Mouse (Mus musculus): Measurements from ENCODE around the gene N4bp2.

Gene N4bp2

DNA sequence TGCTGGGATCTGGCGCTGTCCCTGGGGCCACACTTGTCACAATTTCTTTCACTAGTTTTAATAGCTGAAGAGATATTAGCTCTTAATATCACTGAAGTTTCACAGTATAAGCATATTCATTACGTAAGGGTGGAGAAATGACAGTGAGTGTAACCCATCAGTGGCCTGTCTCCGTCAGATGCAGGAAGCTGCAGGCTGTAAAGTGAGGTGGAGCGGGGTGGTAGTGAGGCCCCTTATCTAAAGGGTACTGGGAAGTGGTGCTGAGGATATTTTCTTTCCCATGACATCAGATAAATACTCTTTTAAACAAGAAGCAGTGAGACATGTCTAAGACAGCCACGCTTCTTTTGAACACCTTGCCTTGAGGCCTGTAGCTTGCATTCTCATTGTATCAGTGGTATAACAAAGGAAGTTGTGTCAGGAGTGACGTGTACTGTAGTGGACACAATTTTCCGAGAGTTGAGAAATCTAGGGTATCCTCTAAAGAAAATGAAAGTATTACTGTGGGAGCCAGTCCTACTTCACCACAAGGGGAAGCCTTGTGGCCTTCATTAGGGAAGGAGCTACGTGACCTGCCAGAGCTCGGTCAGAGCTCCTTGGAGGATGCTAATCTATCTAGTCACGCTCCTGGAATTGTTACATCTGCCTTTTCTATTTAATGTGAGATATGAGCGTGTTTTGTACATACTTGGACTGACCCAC lies 68.7 kb downstream of the N4bp2 start:
- no peak for DNase-seq

DNA sequence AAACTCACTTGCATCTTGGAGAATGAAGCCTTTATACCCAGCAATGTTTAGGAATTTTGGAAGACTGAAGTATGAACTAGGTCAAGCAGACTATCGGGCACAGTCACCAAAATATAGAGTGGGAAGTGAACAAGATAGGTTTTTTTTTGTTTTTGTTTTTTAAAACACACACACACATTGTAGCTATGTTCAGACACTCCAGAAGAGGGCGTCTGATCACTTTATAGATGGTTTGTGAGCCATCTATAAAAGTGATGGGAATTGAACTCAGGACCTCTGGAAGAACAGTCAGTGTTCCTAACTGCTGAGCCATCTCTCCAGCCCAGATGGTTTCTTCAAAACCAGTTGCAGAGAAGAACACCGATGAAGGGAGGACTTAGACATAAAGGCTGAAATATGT lies 69.8 kb downstream of the N4bp2 start:
- DNase-seq = no peak

DNA sequence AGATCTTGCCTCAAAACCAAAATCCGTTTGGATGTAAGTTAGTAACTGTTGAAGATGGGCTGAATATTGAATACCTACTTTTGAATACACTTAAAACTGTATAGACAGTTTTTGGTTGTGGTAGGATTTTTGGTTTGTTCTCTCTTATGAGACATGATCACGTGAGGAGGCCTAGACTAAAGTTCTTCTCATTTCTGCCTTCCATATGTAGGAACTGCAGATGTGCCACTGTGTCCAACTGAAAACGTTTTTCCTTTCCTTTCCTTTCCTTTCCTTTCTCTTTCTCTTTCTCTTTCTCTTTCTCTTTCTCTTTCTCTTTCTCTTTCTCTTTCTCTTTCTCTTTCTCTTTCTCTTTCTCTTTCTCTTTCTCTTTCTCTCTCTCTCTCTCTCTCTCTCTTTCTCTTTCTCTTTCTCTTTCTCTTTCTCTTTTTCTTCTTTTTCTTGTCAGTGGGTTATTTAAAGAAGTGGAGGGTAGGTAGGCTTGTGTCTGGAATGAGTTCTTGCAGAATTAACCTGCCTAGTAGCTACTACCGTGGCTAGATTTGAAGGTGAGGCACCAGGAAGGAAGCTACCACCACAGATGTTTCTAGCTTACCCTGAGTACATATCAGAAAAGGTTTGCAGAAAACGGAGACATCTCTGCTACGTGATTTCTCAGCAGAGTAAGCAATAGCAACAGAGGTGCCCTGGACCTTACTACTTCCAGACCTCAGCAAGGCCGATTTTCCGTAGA lies 70.6 kb downstream of the N4bp2 start:
- no peak for DNase-seq

DNA sequence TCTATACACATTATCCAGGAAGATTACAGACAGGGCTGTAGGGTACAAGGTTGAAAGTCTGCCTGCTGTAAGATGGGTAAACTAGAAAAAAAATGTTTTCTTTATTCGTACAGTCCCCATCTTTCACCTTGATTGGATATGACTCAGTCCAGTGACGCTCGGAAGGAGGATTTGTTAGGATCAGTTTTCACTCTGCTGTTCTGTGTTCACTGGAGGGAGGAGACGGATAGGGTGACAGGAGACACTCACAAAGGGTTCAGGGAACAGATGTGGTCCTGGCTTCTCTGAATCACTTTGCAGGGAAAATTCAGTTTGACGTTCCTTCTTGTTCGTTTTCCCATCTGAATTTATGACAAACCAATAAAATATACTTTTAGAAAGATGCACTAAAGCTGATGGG lies 74.7 kb downstream of the N4bp2 start:
- DNase-seq = no peak

DNA sequence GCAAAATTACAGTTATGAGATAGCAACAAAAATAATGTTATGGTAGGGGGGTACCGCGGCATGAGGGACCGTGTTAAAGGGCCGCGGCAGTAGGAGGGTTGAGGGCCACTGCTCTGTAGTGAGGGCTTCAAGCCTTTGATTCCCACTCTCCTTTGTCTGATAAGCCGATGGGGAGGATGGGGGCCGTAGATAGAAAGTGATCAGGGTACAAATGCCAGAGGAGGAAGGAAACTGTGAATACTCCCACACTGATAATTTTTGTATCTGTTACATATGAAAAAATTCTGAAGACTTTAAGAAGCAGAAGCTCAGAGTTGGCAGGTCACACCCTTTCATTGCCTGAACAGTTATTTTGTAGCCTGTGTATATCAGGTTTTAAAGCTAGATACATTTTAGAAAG lies 79.6 kb downstream of the N4bp2 start:
- DNase-seq = no peak

DNA sequence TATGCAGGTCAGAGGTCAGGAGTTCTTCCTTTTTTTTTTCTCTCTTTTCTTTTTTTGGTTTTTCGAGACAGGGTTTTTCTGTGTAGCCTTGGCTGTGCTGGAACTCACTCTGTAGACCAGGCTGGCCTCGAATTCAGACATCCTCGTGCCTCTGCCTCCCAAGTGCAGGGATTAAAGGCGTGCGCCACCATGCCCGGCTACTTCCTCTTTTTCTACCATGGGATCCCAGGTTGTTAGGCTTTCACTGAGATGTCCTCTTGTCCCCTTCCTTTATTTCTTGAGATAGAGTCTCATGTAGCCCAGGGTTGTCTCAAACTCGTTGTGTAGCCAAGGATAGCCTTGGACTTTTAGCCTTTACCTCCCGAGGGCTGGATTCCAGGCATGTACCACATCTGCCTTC lies 83.2 kb downstream of the N4bp2 start:
- no peak for DNase-seq

DNA sequence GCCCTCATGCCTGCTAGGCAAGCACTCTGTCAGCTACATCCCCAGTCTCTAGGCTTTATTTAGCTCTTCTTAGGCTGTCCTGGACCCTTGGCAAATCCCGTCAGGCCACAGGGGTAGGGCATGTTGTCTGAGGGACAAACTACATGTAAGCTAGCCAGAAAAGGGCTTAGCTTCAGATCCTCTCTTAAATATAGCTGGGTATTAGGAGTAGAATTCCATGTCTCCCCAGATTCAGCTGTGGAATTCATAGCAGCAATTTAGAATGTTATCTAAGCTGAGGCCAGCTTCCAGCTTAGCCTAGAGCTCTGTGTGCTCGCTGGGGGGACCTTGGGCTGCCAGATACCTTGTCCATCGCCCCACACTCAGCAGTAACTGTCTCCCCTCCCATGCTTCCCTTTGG lies 83.6 kb downstream of the N4bp2 start:
- DNase-seq = no peak

DNA sequence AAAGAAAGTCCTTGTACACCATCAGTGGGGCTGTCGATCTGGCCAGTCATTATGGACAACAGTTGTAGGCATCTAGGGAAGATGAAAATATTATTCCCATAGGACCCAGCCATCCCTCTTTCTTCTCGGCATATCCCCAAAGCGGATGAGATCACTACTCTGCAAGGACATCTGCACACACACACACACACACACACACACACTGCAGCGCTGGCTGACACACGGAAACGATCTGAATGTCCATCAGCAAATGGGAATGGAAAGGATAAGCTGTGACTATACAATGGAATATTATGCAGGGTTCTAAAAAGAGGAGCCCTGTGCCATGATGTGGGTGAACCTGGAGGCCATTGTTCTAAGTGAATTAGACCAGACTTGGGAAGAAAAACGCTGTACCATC lies 84.3 kb downstream of the N4bp2 start:
- no peak for DNase-seq

DNA sequence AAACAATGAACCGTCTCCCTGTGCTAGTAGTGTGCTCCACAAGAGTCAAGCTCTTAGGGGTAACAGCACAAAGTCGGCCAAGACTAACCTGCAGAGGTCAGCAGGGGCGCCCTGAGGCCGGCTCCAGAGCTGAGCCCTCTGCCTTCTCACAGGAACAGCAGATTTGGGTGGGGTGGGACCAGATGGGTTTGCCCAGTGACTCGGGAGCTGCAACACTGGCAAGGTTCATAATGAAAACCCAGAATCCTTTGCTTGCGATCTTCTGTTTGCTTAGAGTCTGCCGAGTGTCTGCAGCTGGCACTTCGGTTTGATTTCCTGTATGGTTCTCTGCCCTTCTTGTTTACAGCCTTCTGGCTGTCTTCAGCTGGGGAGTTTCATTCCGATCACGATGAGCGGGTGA lies 87.4 kb downstream of the N4bp2 start:
- DNase-seq = no peak

DNA sequence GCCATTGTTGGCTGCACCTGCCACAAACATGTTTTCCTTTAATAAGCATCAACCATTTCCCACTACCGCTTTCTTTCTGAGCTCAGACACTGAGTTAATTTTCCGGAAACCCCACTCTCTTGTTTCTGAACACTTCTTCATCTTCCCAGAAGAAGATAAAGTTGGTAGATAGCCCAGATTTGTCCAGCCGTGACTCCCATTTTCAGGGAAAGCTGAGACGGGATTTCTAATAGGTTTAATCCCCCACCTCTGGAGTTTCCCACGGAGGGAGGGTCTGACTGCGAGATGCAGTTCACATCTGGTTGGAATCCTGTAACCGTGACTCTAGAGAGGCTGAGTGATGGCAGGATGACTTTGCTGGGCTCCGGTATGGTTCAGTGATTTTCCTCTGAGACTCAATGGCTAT lies 91.5 kb downstream of the N4bp2 start:
- DNase-seq = no peak

DNA sequence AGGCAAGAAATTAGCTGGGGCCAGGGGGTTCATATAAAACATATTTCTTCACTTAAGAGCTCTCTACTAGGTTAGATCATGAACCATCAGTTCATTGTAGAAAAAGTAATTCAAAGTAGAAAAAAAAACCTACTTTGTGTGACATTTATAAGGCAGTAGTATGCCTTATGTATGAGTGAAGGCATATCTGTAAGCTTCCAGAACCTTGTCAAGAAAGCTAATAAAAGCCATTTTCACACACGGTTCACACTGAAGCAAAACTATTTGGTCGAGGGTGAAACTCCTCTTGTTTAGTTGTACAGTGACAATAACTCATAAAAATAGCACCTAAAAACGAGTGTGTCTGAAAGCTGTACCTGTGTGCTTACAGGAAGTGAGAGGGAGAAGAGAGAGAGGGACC lies 92.2 kb downstream of the N4bp2 start:
- no peak for DNase-seq

DNA sequence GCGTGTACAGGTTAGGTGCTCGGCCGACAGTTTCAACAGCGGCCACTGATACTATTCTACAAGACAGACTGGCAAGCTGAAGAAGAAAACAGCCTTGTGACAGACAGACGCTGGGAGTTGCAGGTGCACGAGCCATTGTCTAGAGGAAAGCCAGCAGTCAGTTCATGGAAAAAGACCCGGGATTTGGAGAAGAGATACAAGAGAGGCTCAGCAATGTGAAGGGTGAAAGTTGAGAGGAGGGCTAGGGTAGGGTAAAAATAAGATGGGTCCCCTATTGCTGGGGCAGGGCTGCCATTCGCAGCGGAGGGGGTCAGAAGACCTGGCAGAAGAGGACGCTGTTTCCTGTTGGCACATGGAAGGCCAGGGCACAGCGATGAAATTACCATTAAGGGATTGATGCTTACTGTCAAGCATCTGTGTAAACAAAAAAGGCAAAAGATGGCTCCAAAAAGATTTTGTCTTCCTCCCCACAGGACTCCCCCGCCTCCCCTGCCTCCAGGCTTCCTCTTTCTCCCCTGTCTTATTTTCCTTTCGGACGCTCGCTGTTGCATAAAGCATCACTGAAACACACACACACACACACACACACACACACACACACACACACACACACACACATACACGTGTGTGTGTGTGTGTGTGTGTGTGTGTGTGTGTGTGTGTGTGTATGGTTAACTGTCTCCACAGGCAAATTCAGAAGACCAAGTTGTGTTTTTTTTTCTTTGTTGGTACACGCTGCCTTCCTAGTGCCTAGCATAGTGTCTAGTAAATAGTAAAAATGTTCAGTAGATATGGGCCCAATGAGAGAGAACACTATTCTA lies 93.5 kb downstream of the N4bp2 start:
- no peak for DNase-seq

DNA sequence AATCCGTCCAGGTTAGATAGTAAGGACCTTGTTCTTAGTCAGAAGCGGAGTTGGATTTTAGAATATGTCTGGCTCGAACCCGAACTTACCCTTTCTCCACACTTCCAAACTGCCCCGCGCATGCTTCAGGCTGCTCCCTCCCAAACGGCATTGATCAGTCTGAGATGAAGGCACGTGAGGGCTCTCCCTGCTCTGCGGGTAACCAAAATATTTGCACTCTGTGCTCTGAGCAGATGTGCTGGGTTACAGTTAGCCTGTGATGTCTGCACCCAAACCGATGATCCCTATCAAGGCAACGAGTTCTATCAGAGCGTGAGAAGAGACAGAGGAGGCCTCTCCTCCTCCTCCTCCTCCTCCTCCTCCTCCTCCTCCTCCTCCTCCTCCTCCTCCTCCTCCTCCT lies 94.6 kb downstream of the N4bp2 start:
- no peak for DNase-seq

DNA sequence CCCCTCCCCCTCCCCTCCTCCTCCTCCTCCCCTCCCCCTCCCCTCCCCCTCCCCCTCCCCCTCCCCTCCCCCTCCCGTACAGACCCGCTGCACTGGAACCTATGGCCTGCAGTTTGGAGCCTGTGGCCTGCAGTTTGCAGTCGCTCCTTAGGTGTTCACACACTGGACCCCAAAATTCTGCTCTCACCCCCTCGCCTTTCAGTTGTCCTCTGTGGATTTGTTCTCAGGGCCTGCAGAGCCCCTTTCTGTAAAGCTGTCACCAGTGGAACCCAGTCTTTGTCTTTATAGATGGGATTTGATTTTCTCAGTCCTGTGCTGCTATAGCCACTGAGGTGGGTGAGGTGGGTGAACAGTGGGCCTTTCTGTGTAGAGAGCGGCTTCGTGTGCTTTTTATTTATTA lies 95.0 kb downstream of the N4bp2 start:
- no peak for DNase-seq

DNA sequence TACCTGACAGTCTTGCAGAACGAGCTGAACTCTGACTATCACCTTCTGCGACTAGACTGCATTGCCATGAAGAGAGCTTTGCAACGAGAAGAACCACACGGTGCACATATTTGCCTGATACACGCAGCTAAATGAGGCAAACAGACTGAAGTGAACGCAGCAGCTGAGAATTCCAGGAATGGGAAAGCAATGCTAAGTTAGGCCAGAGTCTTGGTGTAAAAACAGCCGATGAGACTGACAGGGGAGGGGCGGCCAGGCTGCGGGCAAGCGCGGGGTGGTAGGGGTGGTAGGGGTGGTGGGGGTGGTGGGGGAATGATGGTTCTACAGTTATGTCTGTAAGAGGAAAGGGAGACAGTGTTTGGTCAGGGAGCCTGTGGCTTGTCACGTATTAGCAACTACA lies 95.6 kb downstream of the N4bp2 start:
- no peak for DNase-seq

DNA sequence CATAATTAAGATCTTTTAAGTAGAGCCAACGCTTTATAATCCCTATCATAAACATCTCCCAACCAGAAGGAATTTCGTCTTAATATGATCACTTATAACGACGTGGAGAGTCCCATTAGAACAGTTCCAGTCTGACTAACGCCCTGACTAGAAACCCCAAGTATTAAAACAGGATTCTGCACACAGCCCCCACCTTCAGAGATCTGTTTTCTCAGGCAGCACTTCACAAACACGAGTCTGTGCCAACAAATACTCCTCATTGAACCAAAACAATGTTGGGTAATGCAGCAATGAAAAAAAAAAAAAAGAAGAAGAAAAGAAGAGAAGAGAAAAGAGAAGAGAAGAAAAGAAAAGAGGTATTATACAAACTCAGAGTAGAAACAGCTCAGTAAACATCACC lies 96.1 kb downstream of the N4bp2 start:
- DNase-seq = no peak

DNA sequence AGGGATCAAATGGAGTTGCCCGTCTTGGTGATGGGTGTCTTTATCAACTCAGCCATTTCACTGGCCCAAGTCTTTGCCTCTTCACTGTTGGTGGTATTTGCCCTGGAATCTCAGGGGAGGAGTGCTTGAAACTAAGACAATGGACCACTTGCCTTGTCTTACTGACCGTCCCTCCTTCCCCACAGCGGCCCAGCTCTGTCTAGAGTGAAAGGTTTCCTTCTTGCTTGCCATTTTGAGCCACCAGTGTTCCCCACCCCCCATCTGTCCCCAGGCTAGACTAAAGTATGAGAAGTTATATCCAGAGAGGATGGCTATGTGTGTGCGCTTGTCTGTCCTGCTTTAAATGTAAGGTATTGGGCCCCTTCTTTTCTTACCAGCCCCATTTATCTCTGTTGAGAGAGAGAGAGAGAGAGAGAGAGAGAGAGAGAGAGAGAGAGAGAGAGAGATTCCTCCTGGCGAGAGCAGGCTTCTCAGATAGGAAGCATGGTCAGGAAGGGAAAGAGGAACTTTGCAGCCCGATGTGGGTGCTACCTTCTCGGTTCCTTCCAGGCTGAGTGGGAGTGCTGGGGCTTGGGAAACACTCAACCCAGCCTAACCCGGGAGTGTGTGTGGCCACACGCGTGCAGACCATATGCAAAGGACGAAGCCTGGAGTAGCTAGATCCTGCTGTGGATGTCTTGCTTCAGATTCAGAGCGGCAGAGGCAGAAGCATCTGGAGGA lies 97.1 kb downstream of the N4bp2 start:
- no peak for DNase-seq

DNA sequence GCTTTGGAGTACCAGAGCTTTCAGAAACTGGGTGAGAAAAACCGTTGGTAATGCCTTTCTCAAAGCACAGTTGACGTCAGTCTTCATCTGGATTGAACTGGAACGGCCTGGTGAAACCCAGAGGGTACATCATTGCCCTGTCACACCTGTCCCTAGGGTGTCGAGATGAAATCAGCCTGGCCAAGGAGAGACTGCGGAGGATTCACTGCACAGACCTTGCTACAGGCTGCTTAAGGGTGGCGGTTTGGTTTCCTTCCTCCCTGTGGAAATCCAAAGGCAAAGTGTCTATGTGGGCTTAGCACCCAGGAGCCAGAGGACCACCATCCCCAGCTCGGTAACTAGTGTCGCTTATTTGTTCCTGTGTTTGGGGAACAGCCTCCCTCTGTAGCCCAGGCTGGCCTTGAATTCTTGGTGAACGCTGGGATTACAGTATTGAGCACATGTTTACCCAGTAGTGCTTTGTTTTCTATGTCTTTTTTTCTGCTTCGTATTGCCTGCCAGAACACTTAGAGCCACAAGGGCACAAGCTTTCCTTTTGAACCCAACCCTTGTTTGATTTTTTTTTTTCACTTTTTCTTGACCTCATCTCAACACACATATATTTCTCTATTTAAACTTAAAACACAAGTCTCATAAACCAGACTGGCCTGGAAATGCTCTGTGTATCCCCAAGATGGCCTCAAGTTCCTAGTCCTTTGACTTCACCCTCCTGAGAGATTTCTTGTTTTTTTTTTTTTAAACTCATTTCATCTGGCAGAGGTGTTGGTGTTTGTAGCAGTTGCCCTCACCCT lies 98.0 kb downstream of the N4bp2 start, which contains the start of gene Rhoh:
TSS of gene Rhoh (plus strand) at position 60 of the 791 bp plus-strand sequence.
- no peak for DNase-seq

DNA sequence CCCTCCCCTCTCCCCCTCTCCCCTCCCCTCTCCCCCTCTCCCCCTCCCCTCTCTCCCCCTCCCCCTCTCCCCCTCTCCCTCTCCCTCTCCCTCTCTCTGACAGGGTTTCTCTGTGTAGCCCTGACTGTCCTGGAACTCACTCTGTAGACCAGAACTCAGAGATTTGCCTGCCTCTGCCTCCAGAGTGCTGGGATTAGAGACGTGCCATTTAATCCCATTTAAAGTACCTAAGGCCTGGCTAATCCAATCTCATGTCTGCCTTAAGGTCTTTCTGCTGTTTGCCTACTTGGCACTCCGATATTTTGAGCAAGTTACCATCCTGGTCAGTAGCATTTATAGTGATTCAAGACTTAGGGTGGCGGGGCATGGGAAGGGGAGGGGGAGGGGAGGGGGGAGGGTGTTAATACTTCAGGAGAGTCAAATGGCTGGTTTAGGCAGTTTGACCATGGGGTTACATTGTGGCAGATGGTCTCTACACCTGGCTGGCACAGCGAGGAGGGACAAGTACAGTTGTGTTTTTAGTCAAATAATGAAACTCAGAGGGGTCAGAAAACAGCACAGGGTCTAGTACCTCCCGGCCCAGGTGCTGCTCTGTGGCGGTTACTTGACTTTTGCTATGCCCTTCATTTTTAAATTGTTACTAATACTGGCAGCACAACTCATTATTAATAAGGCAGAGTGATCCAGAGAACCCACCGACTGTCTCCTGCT lies 99.1 kb downstream of the N4bp2 start:
- no peak for DNase-seq

DNA sequence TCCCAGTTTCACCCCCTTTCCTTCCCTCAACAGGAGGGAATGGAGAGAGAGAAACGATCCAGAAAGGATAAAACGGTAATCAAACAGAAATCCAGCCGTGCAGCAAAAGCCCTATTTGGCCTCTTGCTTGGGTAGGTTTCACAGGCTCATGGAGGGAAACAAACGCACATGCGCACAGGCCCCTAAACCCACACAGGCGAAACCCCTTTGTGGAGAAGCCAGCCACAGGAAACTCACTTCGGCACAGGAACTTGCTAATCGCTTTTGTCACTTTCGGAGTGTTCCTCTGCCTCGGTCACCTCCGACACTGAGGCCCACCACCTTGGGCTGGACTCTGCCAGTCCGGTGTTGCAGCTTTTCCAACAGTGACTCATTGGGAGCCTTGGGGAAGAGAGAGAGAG lies 100.0 kb downstream of the N4bp2 start:
- no peak for DNase-seq

DNA sequence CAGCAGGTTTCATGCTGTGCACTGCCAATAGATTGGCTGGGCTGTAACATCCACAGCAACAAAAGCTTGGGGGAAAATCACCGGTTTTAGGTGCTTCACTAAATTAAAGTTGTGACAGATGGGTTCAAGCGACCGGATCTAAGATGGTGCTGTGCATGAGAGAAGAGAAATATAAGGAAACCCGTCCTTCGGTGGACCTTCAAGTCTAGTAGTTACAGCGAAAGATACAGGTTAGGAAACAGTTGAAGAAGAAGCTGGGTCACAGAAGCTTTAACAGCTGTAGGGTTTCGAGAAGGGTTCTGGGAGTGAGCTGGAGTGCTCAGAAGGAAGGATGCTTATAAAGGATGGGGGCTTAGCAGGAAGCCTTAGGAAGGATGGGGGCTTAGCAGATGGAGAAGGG lies 101.2 kb downstream of the N4bp2 start:
- no peak for DNase-seq

DNA sequence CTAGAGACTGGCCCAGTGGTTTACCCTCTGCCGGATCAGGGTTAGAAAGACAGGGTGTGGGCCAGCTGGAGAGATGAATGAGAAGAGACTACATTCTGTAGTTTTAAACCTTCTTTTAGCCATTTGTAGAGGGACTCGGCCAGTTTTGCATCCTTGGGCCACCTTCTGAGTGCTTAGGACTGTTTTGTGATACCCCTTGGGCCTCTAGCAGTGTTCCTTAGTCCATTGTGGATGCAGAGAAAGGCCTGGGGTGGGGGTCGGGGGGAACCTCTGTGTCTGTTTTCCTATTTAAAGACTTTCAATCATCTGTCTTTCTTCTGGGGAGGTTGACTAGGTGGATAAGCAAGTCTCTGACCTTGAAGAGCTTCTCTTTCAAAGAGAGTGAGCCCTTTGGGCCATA lies 101.6 kb downstream of the N4bp2 start:
- no peak for DNase-seq
